Mouse (Mus musculus) lung, adult 2 months (tissue): ENCODE results near the gene Cep78.

Experiments used
- CTCF ChIP-seq: fragments of 200-500 bp; IDR thresholded peaks from 2 replicates; pipeline ENCODE4 v1.5.1; 2011; ENCODE audit warnings: mild to moderate bottlenecking, low read length, control low read depth; ENCODE audit not compliant: insufficient read depth
- POLR2A ChIP-seq: fragments of 200-500 bp; IDR thresholded peaks from 2 replicates; pipeline ENCODE4 v1.6.1; 2011; ENCODE audit warnings: low read depth, mild to moderate bottlenecking, control low read depth, low read length, borderline replicate concordance; ENCODE audit errors: extremely low read depth

DNA sequence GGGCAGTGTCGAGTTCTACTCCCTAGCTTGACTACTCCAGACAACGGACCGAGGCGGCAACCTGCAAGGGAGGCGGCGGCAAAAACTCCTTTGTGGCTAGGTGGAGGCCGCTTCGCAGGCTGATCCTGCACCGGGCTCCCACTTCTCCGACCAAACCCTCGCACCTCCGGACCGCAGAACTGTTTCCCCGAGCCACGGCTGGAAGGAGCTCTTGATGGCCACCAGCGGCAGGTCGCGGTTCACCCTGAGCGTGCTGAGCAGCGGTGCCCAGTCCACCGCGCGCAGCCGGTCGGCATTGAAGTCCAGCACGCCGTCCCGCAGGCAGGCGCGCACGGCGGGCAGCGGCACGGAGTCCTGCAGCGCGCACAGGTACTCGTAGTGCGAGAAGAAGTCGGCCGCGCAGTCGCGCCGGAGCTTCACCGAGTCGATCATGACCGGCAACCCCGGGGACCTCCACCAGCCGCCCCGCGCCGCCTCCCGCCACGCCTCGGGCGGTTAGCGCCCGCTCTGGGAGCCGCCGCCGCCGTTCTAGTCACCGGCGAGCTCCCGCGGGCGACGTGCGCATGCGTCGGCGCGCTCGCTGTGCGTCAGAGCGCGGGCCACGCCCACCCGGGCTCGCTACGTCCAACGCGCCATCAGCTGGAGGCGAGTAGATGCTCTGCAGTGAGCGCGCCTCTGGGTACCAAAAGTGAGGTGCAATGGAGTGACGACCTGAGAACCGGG lies at the start of gene Cep78:
- peak; percentile 69; the same call in 1 of the 2 replicates for TF ChIP-seq POLR2A
- no peak for TF ChIP-seq CTCF
